Mouse (Mus musculus): ENCODE results near the gene Stxbp4.

DNA sequence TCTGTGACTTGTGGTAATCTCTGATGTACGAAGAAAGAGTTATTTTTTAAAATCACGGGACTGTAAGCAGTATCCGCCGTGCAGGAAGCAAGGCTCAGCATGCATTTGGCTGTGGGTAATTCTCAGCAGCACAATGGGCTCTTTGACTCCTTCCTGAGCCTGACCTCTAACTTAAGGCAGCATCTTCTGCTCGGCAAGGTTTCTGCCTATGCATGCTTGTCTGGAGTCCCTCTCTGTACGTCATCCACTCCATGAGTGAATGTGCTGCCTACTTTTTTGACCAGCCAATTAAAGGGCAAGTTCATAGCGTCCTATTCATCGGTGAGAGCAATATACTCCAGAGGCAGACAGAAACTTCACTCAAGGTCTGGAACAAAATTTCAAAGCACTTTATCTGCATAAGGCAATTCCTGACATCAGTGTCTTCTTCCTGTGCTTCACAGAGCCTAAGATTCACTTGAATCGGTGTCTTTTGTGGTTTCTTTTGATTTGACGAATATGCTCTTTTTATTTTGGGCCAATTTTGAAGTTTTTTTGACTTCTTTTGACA is 173.8 kb downstream of the Stxbp4 start:
- TF ChIP-seq EP300 (IDR thresholded peaks at IDR 0.05; ENCODE audit: low read depth in 1 of 2, low read length in 2 of 2) (no peak), CTCF (IDR thresholded peaks at IDR 0.05 in 2 of 3, conservative IDR thresholded peaks at IDR 0.05 in 1 of 3; ENCODE audit: control insufficient read depth in 1 of 3, insufficient read depth in 1 of 3, low read depth in 2 of 3, low read length in 3 of 3, poor library complexity in 1 of 3, severe bottlenecking in 1 of 3) (no peak), UBTF (IDR thresholded peaks at IDR 0.05; ENCODE audit: borderline replicate concordance, insufficient read depth, low read depth, low read length) (no peak), KAT2A (conservative IDR thresholded peaks at IDR 0.05; ENCODE audit: low read depth, low read length) (no peak), POLR2A (IDR thresholded peaks at IDR 0.05; ENCODE audit: control insufficient read depth in 1 of 2, insufficient read depth in 1 of 2, low read depth in 1 of 2, low read length in 2 of 2, poor library complexity in 1 of 2) (no peak), GATA1 (IDR thresholded peaks at IDR 0.05; ENCODE audit: low read depth, low read length) (no peak)

All from MEL (cell line).